Mouse (Mus musculus) MEL (cell line): ENCODE measurements around the gene Plekhg5. TPM values are rescaled to one million over a fixed set of nuclear protein-coding genes. Genes with fewer than 3 reads are reported as not detected.

Source experiments
- DNase-seq: peaks from one replicate; pipeline ENCODE4 v3.0.0; 2011; ENCODE audit warnings: low read depth, low spot score
- H3K27ac ChIP-seq: 2 replicates; pipeline ENCODE4 v1.5.1; 2012; ENCODE audit warnings: low read depth, mild to moderate bottlenecking, control low read depth, low read length, moderate library complexity; ENCODE audit not compliant: control insufficient read depth
- H3K27me3 ChIP-seq, 2 experiments: fragments of 150-350 bp in 1 of 2; sonication (generic) in 1 of 2; 2 replicates each; pipeline ENCODE4 v1.6.1; 2012; ENCODE audit warnings: low read length in 2 of 2, mild to moderate bottlenecking in 2 of 2, improper control_type of control experiment in 1 of 2, moderate library complexity in 1 of 2; ENCODE audit not compliant: insufficient read depth in 2 of 2, control insufficient read depth in 1 of 2
- H3K36me3 ChIP-seq, 2 experiments: 2 replicates each; pipeline ENCODE4 v1.6.1; 2012 to 2014; ENCODE audit warnings: low read length in 2 of 2, improper control_type of control experiment in 1 of 2, inconsistent platforms in 1 of 2, mild to moderate bottlenecking in 1 of 2; ENCODE audit not compliant: insufficient read depth in 2 of 2, control insufficient read depth in 1 of 2
- H3K4me1 ChIP-seq, 2 experiments: fragments of 150-350 bp in 1 of 2; sonication (generic) in 1 of 2; 2 replicates each; pipeline ENCODE4 v1.6.1; 2012; ENCODE audit warnings: low read length in 2 of 2, improper control_type of control experiment in 1 of 2, mild to moderate bottlenecking in 1 of 2; ENCODE audit not compliant: insufficient read depth in 2 of 2, control insufficient read depth in 1 of 2
- H3K4me3 ChIP-seq, 2 experiments: fragments of 150-350 bp in 1 of 2; sonication (generic) in 1 of 2; 2 replicates each; pipeline ENCODE4 v1.5.1; 2012; ENCODE audit warnings: low read depth in 2 of 2, low read length in 2 of 2, mild to moderate bottlenecking in 2 of 2, moderate library complexity in 2 of 2, control low read depth in 1 of 2, improper control_type of control experiment in 1 of 2; ENCODE audit not compliant: control insufficient read depth in 1 of 2, insufficient read depth in 1 of 2
- H3K79me2 ChIP-seq: 2 replicates; pipeline ENCODE4 v1.6.1; 2012; ENCODE audit warnings: mild to moderate bottlenecking, low read length, moderate library complexity; ENCODE audit not compliant: control insufficient read depth, poor library complexity, insufficient read depth
- H3K9ac ChIP-seq: 2 replicates; pipeline ENCODE4 v1.6.1; 2012; ENCODE audit warnings: low read depth, mild to moderate bottlenecking, control low read depth, low read length, moderate library complexity; ENCODE audit not compliant: control insufficient read depth, poor library complexity, severe bottlenecking
- H3K9me3 ChIP-seq: fragments of 150-350 bp; sonication (generic); replicated peaks from 2 replicates; pipeline ENCODE4 v1.6.1; 2012; ENCODE audit warnings: mild to moderate bottlenecking, low read length, improper control_type of control experiment, moderate library complexity; ENCODE audit not compliant: insufficient read depth
- CHD1 ChIP-seq: IDR thresholded peaks from 2 replicates; pipeline ENCODE4 v1.6.1; 2012; ENCODE audit warnings: low read depth, mild to moderate bottlenecking, inconsistent platforms, low read length, improper control_type of control experiment
- CTCF ChIP-seq, 3 experiments: IDR thresholded peaks in 2 of 3; conservative IDR thresholded peaks in 1 of 3; 2 replicates each; pipeline ENCODE4 v1.5.1; 2011 to 2012; ENCODE audit warnings: low read length in 3 of 3, low read depth in 2 of 3, mild to moderate bottlenecking in 2 of 3, improper control_type of control experiment in 1 of 3, inconsistent platforms in 1 of 3, mixed read lengths in 1 of 3, moderate library complexity in 1 of 3; ENCODE audit not compliant: control insufficient read depth in 1 of 3, insufficient read depth in 1 of 3, poor library complexity in 1 of 3, severe bottlenecking in 1 of 3
- E2F4 ChIP-seq: IDR thresholded peaks from 2 replicates; pipeline ENCODE4 v1.6.1; 2011; ENCODE audit warnings: low read depth, low read length, improper control_type of control experiment, borderline replicate concordance
- ELF1 ChIP-seq: IDR thresholded peaks from 2 replicates; pipeline ENCODE4 v1.6.1; 2014; ENCODE audit warnings: low read depth, mild to moderate bottlenecking, inconsistent platforms, low read length, improper control_type of control experiment, moderate library complexity
- EP300 ChIP-seq, 2 experiments: IDR thresholded peaks; 2 replicates each; pipeline ENCODE4 v1.6.1; 2011; ENCODE audit warnings: improper control_type of control experiment in 2 of 2, low read length in 2 of 2, low read depth in 1 of 2, mild to moderate bottlenecking in 1 of 2
- ETS1 ChIP-seq: IDR thresholded peaks from 2 replicates; pipeline ENCODE4 v1.6.1; 2012; ENCODE audit warnings: low read depth, mild to moderate bottlenecking, inconsistent platforms, low read length, improper control_type of control experiment, moderate library complexity
- GABPA ChIP-seq: IDR thresholded peaks from 2 replicates; pipeline ENCODE4 v1.6.1; 2012; ENCODE audit warnings: low read depth, mild to moderate bottlenecking, inconsistent platforms, low read length, improper control_type of control experiment, moderate library complexity
- GATA1 ChIP-seq: IDR thresholded peaks from 2 replicates; pipeline ENCODE4 v1.6.1; 2011; ENCODE audit warnings: low read depth, low read length, improper control_type of control experiment
- HCFC1 ChIP-seq: IDR thresholded peaks from 2 replicates; pipeline ENCODE4 v1.6.1; 2012; ENCODE audit warnings: low read depth, mild to moderate bottlenecking, inconsistent platforms, low read length, improper control_type of control experiment, moderate library complexity
- KAT2A ChIP-seq: conservative IDR thresholded peaks from 2 replicates; pipeline ENCODE4 v1.6.1; 2012; ENCODE audit warnings: low read depth, low read length, improper control_type of control experiment, inconsistent platforms
- MAFK ChIP-seq: IDR thresholded peaks from 2 replicates; pipeline ENCODE4 v1.6.1; 2011; ENCODE audit warnings: low read depth, mild to moderate bottlenecking, low read length, improper control_type of control experiment, borderline replicate concordance
- MAX ChIP-seq: IDR thresholded peaks from 2 replicates; pipeline ENCODE4 v1.6.1; 2011; ENCODE audit warnings: low read length, improper control_type of control experiment
- MEF2A ChIP-seq: IDR thresholded peaks from 2 replicates; pipeline ENCODE4 v1.6.1; 2014; ENCODE audit warnings: low read depth, mild to moderate bottlenecking, inconsistent platforms, low read length, improper control_type of control experiment; ENCODE audit not compliant: poor library complexity, insufficient replicate concordance, severe bottlenecking; ENCODE audit errors: extremely low read depth
- MYC ChIP-seq: IDR thresholded peaks from 2 replicates; pipeline ENCODE4 v1.6.1; 2011; ENCODE audit warnings: low read depth, mild to moderate bottlenecking, low read length, improper control_type of control experiment, moderate library complexity
- NELFE ChIP-seq: IDR thresholded peaks from 2 replicates; pipeline ENCODE4 v1.6.1; 2011; ENCODE audit warnings: low read depth, low read length, improper control_type of control experiment
- POLR2A ChIP-seq, 2 experiments: IDR thresholded peaks; 2 replicates each; pipeline ENCODE4 v1.6.1; 2011 to 2012; ENCODE audit warnings: low read length in 2 of 2, mild to moderate bottlenecking in 2 of 2, control low read depth in 1 of 2, improper control_type of control experiment in 1 of 2, low read depth in 1 of 2, moderate library complexity in 1 of 2; ENCODE audit not compliant: control insufficient read depth in 1 of 2, insufficient read depth in 1 of 2, poor library complexity in 1 of 2
- RAD21 ChIP-seq: IDR thresholded peaks from 2 replicates; pipeline ENCODE4 v1.6.1; 2011; ENCODE audit warnings: mild to moderate bottlenecking, low read depth, low read length, improper control_type of control experiment
- SMC3 ChIP-seq: IDR thresholded peaks from 2 replicates; pipeline ENCODE4 v1.6.1; 2011; ENCODE audit warnings: low read depth, low read length, improper control_type of control experiment
- TAL1 ChIP-seq: IDR thresholded peaks from 2 replicates; pipeline ENCODE4 v1.6.1; 2012; ENCODE audit warnings: mild to moderate bottlenecking, inconsistent platforms, low read length, moderate library complexity, mixed read lengths
- TCF12 ChIP-seq: IDR thresholded peaks from 2 replicates; pipeline ENCODE4 v1.6.1; 2014; ENCODE audit warnings: low read depth, mild to moderate bottlenecking, inconsistent platforms, low read length, improper control_type of control experiment, moderate library complexity
- UBTF ChIP-seq: IDR thresholded peaks from 2 replicates; pipeline ENCODE4 v1.6.1; 2012; ENCODE audit warnings: low read depth, mild to moderate bottlenecking, inconsistent platforms, low read length, improper control_type of control experiment, moderate library complexity, borderline replicate concordance; ENCODE audit not compliant: insufficient read depth
- USF1 ChIP-seq: IDR thresholded peaks from 2 replicates; pipeline ENCODE4 v1.6.1; 2014; ENCODE audit warnings: low read depth, mild to moderate bottlenecking, inconsistent platforms, low read length, improper control_type of control experiment, moderate library complexity
- ZC3H11A ChIP-seq: IDR thresholded peaks from 2 replicates; pipeline ENCODE4 v1.6.1; 2012; ENCODE audit warnings: low read depth, mild to moderate bottlenecking, inconsistent platforms, low read length, improper control_type of control experiment
- ZKSCAN1 ChIP-seq: IDR thresholded peaks from 2 replicates; pipeline ENCODE4 v1.6.1; 2012; ENCODE audit warnings: low read depth, mild to moderate bottlenecking, inconsistent platforms, low read length, improper control_type of control experiment, moderate library complexity
- ZMIZ1 ChIP-seq: IDR thresholded peaks from 2 replicates; pipeline ENCODE4 v1.6.1; 2012; ENCODE audit warnings: low read depth, mild to moderate bottlenecking, inconsistent platforms, low read length, improper control_type of control experiment, moderate library complexity
- ZNF384 ChIP-seq: IDR thresholded peaks from 2 replicates; pipeline ENCODE4 v1.6.1; 2012; ENCODE audit warnings: low read depth, mild to moderate bottlenecking, inconsistent platforms, low read length, improper control_type of control experiment
- polyA plus RNA-seq, 2 experiments: library from polyadenylated mRNA; stranded (reverse) in 1 of 2; unstranded in 1 of 2; fragments of >175 nt in 1 of 2; fragments of >200 nt in 1 of 2; gene quantifications; 2 replicates each; pipeline versions ENCODE4 v1.2.1 to v1.2.4; 2012; ENCODE audit warnings: low replicate concordance in 2 of 2, low read depth in 1 of 2; ENCODE audit not compliant: insufficient read length in 2 of 2, insufficient read depth in 1 of 2, missing spikeins in 1 of 2
- total RNA-seq: library from RNA; depleted of rRNA; stranded (reverse); fragments of 300-350 nt; gene quantifications from 2 replicates; pipeline ENCODE4 v1.2.3, GENCODE M21; 2012

The Plekhg5 gene
- total and polyA plus RNA-seq, 3 experiments = 10.8 to 19.6 TPM; not detected in 1

GRCm38 (mm10) chr4:152029997-152030396 lies 42.3 kb upstream of the Plekhg5 start:
- peak; percentile 45 for DNase-seq
- peaks cover 0 to 14% of the 10 kb centered on the region in 2 experiments; a peak in 2 of 4 replicates for H3K36me3 ChIP-seq
- H3K27me3 ChIP-seq = no peaks in the 10 kb centered on the region
- no peak overlapping the region for H3K27ac ChIP-seq
- no peak overlapping the region for H3K4me3 ChIP-seq
- H3K4me1 ChIP-seq = peaks cover 0 to 17% of the 10 kb centered on the region in 2 experiments; a peak in 3 of 4 replicates
- H3K79me2 ChIP-seq = peaks cover 23% of the 10 kb centered on the region
- H3K9ac ChIP-seq = no peak overlapping the region
- H3K9me3 ChIP-seq = no peaks in the 10 kb centered on the region
- no peak for TF ChIP-seq GABPA
- no peak for TF ChIP-seq MAX
- TF ChIP-seq CHD1 = no peak
- TF ChIP-seq SMC3 = peak; percentile 35
- TF ChIP-seq MAFK = no peak
- TF ChIP-seq ZMIZ1 = no peak
- TF ChIP-seq MEF2A = no peak
- peak in 1 of 3 experiments; percentile 37; a peak in 3 of 6 replicates for TF ChIP-seq CTCF (IDR thresholded peaks at IDR 0.05 in 2 of 3, conservative IDR thresholded peaks at IDR 0.05 in 1 of 3; ENCODE audit: control insufficient read depth in 1 of 3, insufficient read depth in 1 of 3, low read depth in 2 of 3, low read length in 3 of 3, poor library complexity in 1 of 3, severe bottlenecking in 1 of 3)
- TF ChIP-seq TCF12 = no peak
- no peak for TF ChIP-seq ZNF384
- no peak for TF ChIP-seq ZKSCAN1
- peak; percentile 7; the same call in 1 of the 2 replicates for TF ChIP-seq RAD21
- no peak for TF ChIP-seq POLR2A (IDR thresholded peaks at IDR 0.05; ENCODE audit: control insufficient read depth in 1 of 2, insufficient read depth in 1 of 2, low read depth in 1 of 2, low read length in 2 of 2, poor library complexity in 1 of 2)

DNA sequence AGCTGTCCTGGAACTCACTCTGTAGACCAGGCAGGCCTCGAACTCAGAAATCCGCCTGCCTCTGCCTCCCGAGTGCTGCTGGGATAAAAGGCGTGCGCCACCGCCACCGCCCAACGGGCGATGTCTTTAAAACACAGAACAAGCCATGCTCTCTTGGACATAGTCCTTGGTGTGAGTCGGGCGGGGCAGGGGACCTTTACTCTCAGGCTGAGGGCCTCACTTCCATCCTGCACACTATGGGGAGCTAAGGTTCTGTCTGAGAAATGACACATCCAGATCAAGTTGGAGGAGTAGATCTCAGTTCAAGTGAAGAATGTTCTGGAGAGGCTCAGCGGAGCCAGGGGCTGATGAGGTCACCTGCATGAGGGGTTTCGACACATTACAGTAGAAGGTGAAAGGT lies 39.4 kb upstream of the Plekhg5 start:
- no peak for TF ChIP-seq ELF1
- no peak for TF ChIP-seq NELFE
- TF ChIP-seq RAD21 = no peak
- no peak for TF ChIP-seq ZC3H11A
- no peak for TF ChIP-seq ETS1
- no peak for TF ChIP-seq GATA1
- TF ChIP-seq SMC3 = no peak
- TF ChIP-seq ZMIZ1 = no peak
- no peak for TF ChIP-seq MAFK
- no peak for TF ChIP-seq HCFC1
- no peak for TF ChIP-seq USF1
- no peak for TF ChIP-seq ZNF384
- TF ChIP-seq MYC = no peak
- TF ChIP-seq CTCF (IDR thresholded peaks at IDR 0.05 in 2 of 3, conservative IDR thresholded peaks at IDR 0.05 in 1 of 3; ENCODE audit: control insufficient read depth in 1 of 3, insufficient read depth in 1 of 3, low read depth in 2 of 3, low read length in 3 of 3, poor library complexity in 1 of 3, severe bottlenecking in 1 of 3) = no peak
- no peak for TF ChIP-seq E2F4
- TF ChIP-seq UBTF = no peak
- TF ChIP-seq EP300 (IDR thresholded peaks at IDR 0.05; ENCODE audit: low read depth in 1 of 2, low read length in 2 of 2) = no peak
- TF ChIP-seq KAT2A = no peak
- no peak for TF ChIP-seq TAL1
- no peaks in the 10 kb centered on the region for H3K36me3 ChIP-seq
- no peaks in the 10 kb centered on the region for H3K27me3 ChIP-seq
- no peak for DNase-seq
- H3K9me3 ChIP-seq = no peaks in the 10 kb centered on the region
- H3K4me3 ChIP-seq = no peak overlapping the region
- no peaks in the 10 kb centered on the region for H3K79me2 ChIP-seq
- no peak overlapping the region for H3K9ac ChIP-seq
- H3K4me1 ChIP-seq = no peaks in the 10 kb centered on the region
- H3K27ac ChIP-seq = no peak overlapping the region
